ENCODE assay signal across 8 mouse cellular contexts in the genomic region with DNA sequence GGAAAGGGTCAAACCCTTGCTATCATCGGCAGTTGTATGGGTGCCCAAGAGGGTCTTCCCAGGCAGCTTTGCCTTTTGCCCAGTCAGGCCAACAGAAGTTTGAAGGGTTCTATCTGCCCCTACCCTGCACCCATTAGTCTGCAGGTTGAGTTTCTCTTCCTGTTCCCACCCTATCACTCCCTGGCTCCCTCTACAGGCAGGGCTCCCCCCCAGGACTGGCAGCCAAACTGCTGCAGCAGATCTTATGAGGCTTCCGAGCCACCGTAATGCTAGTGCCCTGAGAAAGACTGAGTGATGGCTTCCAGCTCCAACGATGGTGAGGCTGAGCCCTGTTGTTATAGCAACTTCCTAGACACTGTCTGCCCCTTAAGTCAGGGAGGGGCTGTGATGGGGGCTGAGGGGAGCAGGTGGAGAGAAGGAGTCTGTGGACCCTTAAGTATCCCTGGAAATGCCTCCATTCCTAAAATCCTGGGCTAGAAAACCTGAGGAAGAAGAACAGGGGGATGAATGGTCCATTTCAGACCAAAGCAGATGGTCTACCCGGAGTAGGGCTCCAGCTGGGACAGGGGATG. TPM values are rescaled to one million over a fixed set of nuclear protein-coding genes. Genes with fewer than 3 reads are reported as not detected.
DNase-seq lines count a peak whose midpoint lies in the region; ATAC-seq and TF ChIP-seq lines count a peak whose summit lies in the region.
"Had no signal": no experiment of that assay in that cellular context is flagged by ENCODE, and none has a peak within 500 bp of the region (broad histone marks: within the 10 kb centered on the region; RNA-seq: fewer than 3 reads in every experiment).

No protein-coding gene starts in this region.

- H3K27ac ChIP-seq in heart, embryonic 16.5 days (ENCODE audit: low read length): peak overlapping the region; percentile 99
- peak overlapping the region; percentile 54; the same call in 1 of the 2 replicates for H3K27ac ChIP-seq in lung, postnatal 0 days (ENCODE audit: low read length)
- 0 out of 2 replicates have a peak overlapping the region, but pooled peaks have one; percentile 7 for H3K27ac ChIP-seq in bone marrow macrophage, adult 2 months (ENCODE audit: insufficient read depth, low read depth, low read length)
- no peak overlapping the region for H3K27ac ChIP-seq in limb, embryonic 13.5 days

- TF ChIP-seq CTCF in lung, postnatal 0 days (IDR thresholded peaks at IDR 0.05): peak; percentile 41
- 0 out of 2 replicates have a peak, but pooled peaks have one; percentile 36 for TF ChIP-seq CTCF in bone marrow macrophage, adult 2 months (IDR thresholded peaks at IDR 0.05; ENCODE audit: low read depth, low read length)

- no peak for ATAC-seq in heart, embryonic 16.5 days (replicated peaks; ENCODE audit: extremely low read depth, insufficient read depth, low FRiP score)
- ATAC-seq in lung, postnatal 0 days: no peak
- ATAC-seq in limb, embryonic 13.5 days (ENCODE audit: low FRiP score, low read depth): no peak

- peaks cover 7% of the 10 kb centered on the region for H3K36me3 ChIP-seq in heart, embryonic 16.5 days (ENCODE audit: control insufficient read depth, insufficient read depth)
- H3K36me3 ChIP-seq in lung, postnatal 0 days (ENCODE audit: insufficient read depth, low read length): peaks cover 9% of the 10 kb centered on the region; the same call in 1 of the 2 replicates
- peaks cover 34% of the 10 kb centered on the region for H3K36me3 ChIP-seq in limb, embryonic 13.5 days

- TF ChIP-seq POLR2A in bone marrow macrophage, adult 2 months (IDR thresholded peaks at IDR 0.05; ENCODE audit: borderline replicate concordance, low read depth, low read length): no peak

- no peak overlapping the region for H3K4me3 ChIP-seq in heart, embryonic 16.5 days (ENCODE audit: low read length)
- no peak overlapping the region for H3K4me3 ChIP-seq in lung, postnatal 0 days (ENCODE audit: low read depth, low read length)
- H3K4me3 ChIP-seq in bone marrow macrophage, adult 2 months (ENCODE audit: insufficient read depth, low read length): no peak overlapping the region
- no peak overlapping the region for H3K4me3 ChIP-seq in limb, embryonic 13.5 days

- H3K9me3 ChIP-seq in heart, embryonic 16.5 days (replicated peaks; ENCODE audit: control insufficient read depth, low read length): no peaks in the 10 kb centered on the region
- H3K9me3 ChIP-seq in lung, postnatal 0 days (ENCODE audit: low read length): no peaks in the 10 kb centered on the region
- no peaks in the 10 kb centered on the region for H3K9me3 ChIP-seq in limb, embryonic 13.5 days

- H3K4me1 ChIP-seq in heart, embryonic 16.5 days (ENCODE audit: control insufficient read depth, insufficient read depth, low read length): peaks cover 59% of the 10 kb centered on the region
- H3K4me1 ChIP-seq in lung, postnatal 0 days (ENCODE audit: insufficient read depth, low read depth, low read length): peaks cover 11% of the 10 kb centered on the region; the same call in 1 of the 2 replicates
- H3K4me1 ChIP-seq in bone marrow macrophage, adult 2 months (ENCODE audit: control insufficient read depth, insufficient read depth, low read length): peaks cover 28% of the 10 kb centered on the region
- H3K4me1 ChIP-seq in limb, embryonic 13.5 days: peaks cover 40% of the 10 kb centered on the region

- no peak overlapping the region for H3K9ac ChIP-seq in heart, embryonic 16.5 days (ENCODE audit: low read length)
- H3K9ac ChIP-seq in lung, postnatal 0 days (replicated peaks; ENCODE audit: low read depth): no peak overlapping the region
- H3K9ac ChIP-seq in limb, embryonic 13.5 days: 0 out of 2 replicates have a peak overlapping the region, but pooled peaks have one; percentile 25

- WGBS in heart, embryonic 16.5 days: 82% methylated on average over 5 of the region's 5 CpGs
- 77% methylated on average over 5 of the region's 5 CpGs for WGBS in lung, postnatal 0 days
- 85% methylated on average over 5 of the region's 5 CpGs for WGBS in limb, embryonic 13.5 days

- H3K4me2 ChIP-seq in heart, embryonic 16.5 days (ENCODE audit: low read depth, low read length): no peak overlapping the region
- no peak overlapping the region for H3K4me2 ChIP-seq in lung, postnatal 0 days (replicated peaks; ENCODE audit: low read depth, low read length)
- peak overlapping the region; percentile 19; the same call in 1 of the 2 replicates for H3K4me2 ChIP-seq in limb, embryonic 13.5 days (replicated peaks)

- TF ChIP-seq EP300 in lung, postnatal 0 days (IDR thresholded peaks at IDR 0.05): no peak

- H3K27me3 ChIP-seq in heart, embryonic 16.5 days (ENCODE audit: control insufficient read depth, insufficient read depth, low read length): no peaks in the 10 kb centered on the region
- no peaks in the 10 kb centered on the region for H3K27me3 ChIP-seq in lung, postnatal 0 days (replicated peaks; ENCODE audit: insufficient read depth, low read length)
- H3K27me3 ChIP-seq in limb, embryonic 13.5 days: no peaks in the 10 kb centered on the region

- no peak for DNase-seq in heart, adult 9 months (ENCODE audit: low spot score in 2 of 2)
- no peak for DNase-seq in lung, postnatal 0 days (ENCODE audit: low spot score)
- no peak for DNase-seq in lung, postnatal 36 days
- no peak for DNase-seq in embryo, embryonic 9.5 days (ENCODE audit: extremely low spot score)
- DNase-seq: right cerebral cortex, adult 18-20 months had no signal

RNA-seq across cellular contexts. Expression of a gene that starts 4.1 kb away (rescaled TPM):
- 258 and 282 TPM in 2 replicates for polyA plus RNA-seq in heart, embryonic 16.5 days (2015; fragmentation: Nextera tagmentation; extraction: Ambion mirVana)
- 93.8 and 94.9 TPM in 2 replicates for polyA plus RNA-seq in lung, postnatal 0 days (2015; fragmentation: Nextera tagmentation; extraction: Ambion mirVana)
- 73.1 and 81.8 TPM in 2 replicates for polyA plus RNA-seq in bone marrow macrophage, adult 2 months (2012; ENCODE audit: insufficient read depth, insufficient read length, missing spikeins)
- 169 and 174 TPM in 2 replicates for polyA plus RNA-seq in limb, embryonic 13.5 days (2015; fragmentation: Nextera tagmentation; extraction: Ambion mirVana)

RNA-seq across cellular contexts. Expression of a gene that starts 20.6 kb away (rescaled TPM):
- 5.4 and 6.0 TPM in 2 replicates for polyA plus RNA-seq in heart, embryonic 16.5 days (2015; fragmentation: Nextera tagmentation; extraction: Ambion mirVana)
- 5.3 and 5.6 TPM in 2 replicates for polyA plus RNA-seq in lung, postnatal 0 days (2015; fragmentation: Nextera tagmentation; extraction: Ambion mirVana)
- 70.3 and 82.9 TPM in 2 replicates for polyA plus RNA-seq in bone marrow macrophage, adult 2 months (2012; ENCODE audit: insufficient read depth, insufficient read length, missing spikeins)
- 12.3 and 12.4 TPM in 2 replicates for polyA plus RNA-seq in limb, embryonic 13.5 days (2015; fragmentation: Nextera tagmentation; extraction: Ambion mirVana)

RNA-seq across cellular contexts. Expression of a gene that starts 21.6 kb away (rescaled TPM):
- polyA plus RNA-seq in heart, embryonic 16.5 days (2015; fragmentation: Nextera tagmentation; extraction: Ambion mirVana): 65.2 and 69.1 TPM in 2 replicates
- 7.1 and 8.0 TPM in 2 replicates for polyA plus RNA-seq in lung, postnatal 0 days (2015; fragmentation: Nextera tagmentation; extraction: Ambion mirVana)
- 41.3 and 42.9 TPM in 2 replicates for polyA plus RNA-seq in bone marrow macrophage, adult 2 months (2012; ENCODE audit: insufficient read depth, insufficient read length, missing spikeins)
- 51.4 and 52.9 TPM in 2 replicates for polyA plus RNA-seq in limb, embryonic 13.5 days (2015; fragmentation: Nextera tagmentation; extraction: Ambion mirVana)

RNA-seq across cellular contexts. Expression of a gene that starts 21.9 kb away (rescaled TPM):
- 1.0 and 1.2 TPM in 2 replicates for polyA plus RNA-seq in heart, embryonic 16.5 days (2015; fragmentation: Nextera tagmentation; extraction: Ambion mirVana)
- polyA plus RNA-seq in lung, postnatal 0 days (2015; fragmentation: Nextera tagmentation; extraction: Ambion mirVana): 0.12 and 0.36 TPM in 2 replicates
- polyA plus RNA-seq in bone marrow macrophage, adult 2 months (2012; ENCODE audit: insufficient read depth, insufficient read length, missing spikeins): 0.98 and 1.3 TPM in 2 replicates
- polyA plus RNA-seq in limb, embryonic 13.5 days (2015; fragmentation: Nextera tagmentation; extraction: Ambion mirVana): 0.40 and 0.43 TPM in 2 replicates

RNA-seq across cellular contexts. Expression of a gene that starts 24.4 kb away (rescaled TPM):
- polyA plus RNA-seq in heart, embryonic 16.5 days (2015; fragmentation: Nextera tagmentation; extraction: Ambion mirVana): 0.89 and 1.1 TPM in 2 replicates
- 0.63 and 1.0 TPM in 2 replicates for polyA plus RNA-seq in lung, postnatal 0 days (2015; fragmentation: Nextera tagmentation; extraction: Ambion mirVana)
- 0.56 TPM in 1 of 2 replicates, not detected in the other for polyA plus RNA-seq in bone marrow macrophage, adult 2 months (2012; ENCODE audit: insufficient read depth, insufficient read length, missing spikeins)
- 1.3 and 1.4 TPM in 2 replicates for polyA plus RNA-seq in limb, embryonic 13.5 days (2015; fragmentation: Nextera tagmentation; extraction: Ambion mirVana)
